Mouse (Mus musculus) kidney, embryonic 15.5 days (tissue): ENCODE results near the gene Necap2. TPM values are rescaled to one million over a fixed set of nuclear protein-coding genes. Genes with fewer than 3 reads are reported as not detected.

Source experiments
- ATAC-seq: fragments of 200-750 bp; cut with Nextera tagmentation; replicated peaks from 2 replicates; pipeline ENCODE4 v1.8.0; 2017; ENCODE audit warnings: moderate TSS enrichment; ENCODE audit not compliant: low FRiP score
- H3K27ac ChIP-seq: fragments of 300-500 bp; sonication (generic); 2 replicates; pipeline ENCODE4 v1.5.1; 2015; ENCODE audit warnings: mild to moderate bottlenecking, inconsistent platforms
- H3K27me3 ChIP-seq: fragments of 300-500 bp; sonication (generic); 2 replicates; pipeline ENCODE4 v1.6.1; 2015; ENCODE audit warnings: inconsistent platforms
- H3K36me3 ChIP-seq: fragments of 300-500 bp; sonication (generic); 2 replicates; pipeline ENCODE4 v1.6.1; 2015; ENCODE audit warnings: inconsistent platforms
- H3K4me1 ChIP-seq: fragments of 300-500 bp; sonication (generic); 2 replicates; pipeline ENCODE4 v1.6.1; 2015; ENCODE audit warnings: inconsistent platforms
- H3K4me2 ChIP-seq: fragments of 300-500 bp; sonication (generic); 2 replicates; pipeline ENCODE4 v1.6.1; 2015; ENCODE audit warnings: moderate library complexity, mild to moderate bottlenecking, inconsistent platforms
- H3K4me3 ChIP-seq: fragments of 300-500 bp; sonication (generic); replicated peaks from 2 replicates; pipeline ENCODE4 v1.5.1; 2015; ENCODE audit warnings: mild to moderate bottlenecking, inconsistent platforms
- H3K9ac ChIP-seq: fragments of 300-500 bp; sonication (generic); 2 replicates; pipeline ENCODE4 v1.6.1; 2015; ENCODE audit warnings: mild to moderate bottlenecking, inconsistent platforms
- H3K9me3 ChIP-seq: fragments of 300-500 bp; sonication (generic); replicated peaks from 2 replicates; pipeline ENCODE4 v1.6.1; 2016; ENCODE audit warnings: inconsistent platforms
- WGBS: fragments of 180-500 bp; shearing (Covaris S2); methylation state at CpG from one replicate; pipeline ENCODE4 v1.1.7; 2015; ENCODE audit warnings: mixed read lengths; 5-methylcytosine and 5-hydroxymethylcytosine counted together
- polyA plus RNA-seq: library from polyadenylated mRNA; unstranded; fragments of >200 nt; fragmentation: Nextera tagmentation; extraction: Ambion mirVana; gene quantifications from 2 replicates; pipeline ENCODE4 v1.2.1, GENCODE M21; 2015

Gene Necap2
- polyA plus RNA-seq, 1 experiment from 2014 or later = 89.4 TPM

GRCm38 (mm10) chr4:141101291-141101690, 23.1 kb upstream of the Necap2 start:
- whole genome bisulfite sequencing = 92% methylated on average over 9 of the region's 9 CpGs
- Histone ChIP-seq H3K27ac (no peak overlapping the region), H3K9me3 (no peaks in the 10 kb centered on the region), H3K27me3 (no peaks in the 10 kb centered on the region), H3K4me1 (peaks cover 9% of the 10 kb centered on the region), H3K36me3 (no peaks in the 10 kb centered on the region), H3K4me3 (no peak overlapping the region), H3K4me2 (no peak overlapping the region), H3K9ac (no peak overlapping the region)
- no peak for ATAC-seq

DNA sequence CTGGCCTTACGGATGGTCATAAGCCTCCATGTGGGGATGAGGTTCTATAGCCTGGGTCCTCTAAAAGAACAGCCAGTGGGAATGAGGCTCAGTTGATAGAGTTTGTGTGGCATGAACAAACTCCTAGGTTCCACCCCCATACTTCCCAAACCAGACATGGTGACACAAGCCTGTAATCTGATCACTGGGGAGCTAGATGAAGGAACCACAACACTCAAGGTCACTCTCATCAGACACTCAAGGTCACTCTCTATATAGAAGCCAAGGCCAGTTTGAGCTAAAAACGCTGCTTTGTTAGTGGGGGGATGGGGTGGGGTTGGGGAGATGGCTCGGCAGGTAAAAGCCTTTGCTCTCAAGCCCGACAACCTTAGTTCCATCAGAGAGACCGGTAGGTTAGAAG, 21.8 kb upstream of the Necap2 start:
- peaks cover 9% of the 10 kb centered on the region for H3K4me1 ChIP-seq
- H3K27ac ChIP-seq = no peak overlapping the region
- H3K9ac ChIP-seq = no peak overlapping the region
- no peaks in the 10 kb centered on the region for H3K27me3 ChIP-seq
- ATAC-seq = no peak
- no peak overlapping the region for H3K4me3 ChIP-seq
- H3K36me3 ChIP-seq = no peaks in the 10 kb centered on the region
- 73% methylated on average over 5 of the region's 5 CpGs for WGBS
- H3K9me3 ChIP-seq = no peaks in the 10 kb centered on the region
- no peak overlapping the region for H3K4me2 ChIP-seq

- no peak overlapping the region for H3K27ac ChIP-seq
- no peak overlapping the region for H3K4me2 ChIP-seq
- H3K4me3 ChIP-seq = no peak overlapping the region
- 87% methylated on average over 4 of the region's 4 CpGs for WGBS
- no peaks in the 10 kb centered on the region for H3K36me3 ChIP-seq
- peaks cover 9% of the 10 kb centered on the region for H3K4me1 ChIP-seq
- no peaks in the 10 kb centered on the region for H3K9me3 ChIP-seq
- ATAC-seq = no peak
- H3K9ac ChIP-seq = no peak overlapping the region
- H3K27me3 ChIP-seq = no peaks in the 10 kb centered on the region
These were observed 20.8 kb upstream of the Necap2 start for GRCm38 (mm10) chr4:141098935-141099334.

DNA sequence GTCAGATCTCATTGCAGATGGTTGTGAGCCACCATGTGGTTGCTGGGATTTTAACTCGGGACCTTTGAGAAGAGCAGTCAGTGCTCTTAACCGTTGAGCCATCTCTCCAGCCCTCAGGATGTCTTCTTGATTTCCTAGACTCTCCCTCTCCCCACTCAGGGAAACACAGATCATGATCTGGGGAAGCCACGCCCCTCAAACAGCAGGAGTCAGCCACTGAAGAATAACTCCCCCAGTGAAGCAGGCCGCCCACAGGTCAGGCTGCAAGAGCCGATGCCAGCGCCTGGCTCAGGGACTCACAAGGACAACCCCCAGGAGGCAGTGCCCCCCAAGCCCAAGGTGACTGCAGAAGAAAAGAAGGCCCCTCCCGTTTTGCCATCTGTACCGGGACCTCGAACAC, 18.6 kb upstream of the Necap2 start:
- Histone ChIP-seq H3K9ac (no peak overlapping the region), H3K4me2 (peak overlapping the region; percentile 37), H3K4me3 (no peak overlapping the region), H3K27me3 (no peaks in the 10 kb centered on the region), H3K4me1 (peaks cover 9% of the 10 kb centered on the region), H3K9me3 (no peaks in the 10 kb centered on the region), H3K36me3 (no peaks in the 10 kb centered on the region), H3K27ac (no peak overlapping the region)
- peak; percentile 43; the same call in 1 of the 2 replicates for ATAC-seq
- WGBS = 17% methylated on average over 9 of the region's 9 CpGs

DNA sequence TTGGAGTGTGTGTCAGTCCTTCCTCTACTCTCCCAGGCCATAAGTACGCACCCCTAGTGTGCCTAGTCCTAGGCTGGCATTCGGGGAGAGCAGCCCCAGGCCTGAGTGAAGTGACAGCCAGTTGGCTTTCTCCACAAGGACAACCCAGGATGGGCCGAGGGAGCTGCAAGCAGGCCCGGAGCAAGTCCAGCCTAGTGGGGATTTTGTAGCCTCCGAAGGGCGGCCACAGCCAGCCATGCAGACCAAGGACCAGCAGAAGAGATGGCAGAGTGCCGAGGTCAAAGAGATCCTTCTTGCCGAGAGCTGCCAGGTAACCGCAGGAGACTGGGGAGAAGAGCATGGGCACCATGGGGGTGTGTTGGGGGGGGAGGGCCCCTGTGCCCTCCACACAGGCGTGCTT, 16.9 kb upstream of the Necap2 start:
- H3K9ac ChIP-seq = no peak overlapping the region
- no peak overlapping the region for H3K4me2 ChIP-seq
- no peaks in the 10 kb centered on the region for H3K27me3 ChIP-seq
- no peak for ATAC-seq
- H3K4me1 ChIP-seq = peaks cover 9% of the 10 kb centered on the region
- no peak overlapping the region for H3K4me3 ChIP-seq
- H3K9me3 ChIP-seq = no peaks in the 10 kb centered on the region
- no peak overlapping the region for H3K27ac ChIP-seq
- no peaks in the 10 kb centered on the region for H3K36me3 ChIP-seq
- WGBS = 79% methylated on average over 10 of the region's 10 CpGs

DNA sequence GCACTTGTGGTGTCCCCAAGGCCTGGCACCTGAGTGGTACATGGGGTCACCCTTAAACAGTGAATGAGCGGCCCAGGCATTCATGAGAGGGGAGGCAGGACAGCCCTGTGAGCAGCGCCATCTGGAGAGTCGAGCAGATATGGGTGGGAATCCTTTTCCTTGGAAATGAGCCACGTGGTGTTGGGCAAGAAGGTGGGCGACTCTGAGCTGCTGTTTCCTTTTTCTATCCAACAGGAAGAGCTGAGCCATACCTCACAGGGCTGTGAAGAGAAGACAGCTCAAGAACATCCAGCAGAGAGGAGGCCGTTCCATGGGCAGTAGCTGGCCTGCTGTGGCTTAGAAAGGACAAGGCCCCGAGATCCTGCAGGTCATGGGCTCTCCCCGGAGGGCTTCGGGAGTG, 10.6 kb upstream of the Necap2 start:
- WGBS = 47% methylated on average over 9 of the region's 9 CpGs
- H3K4me3 ChIP-seq = no peak overlapping the region
- ATAC-seq = no peak
- H3K4me2 ChIP-seq = no peak overlapping the region
- no peak overlapping the region for H3K27ac ChIP-seq
- no peak overlapping the region for H3K9ac ChIP-seq
- no peaks in the 10 kb centered on the region for H3K27me3 ChIP-seq
- H3K9me3 ChIP-seq = no peaks in the 10 kb centered on the region
- no peaks in the 10 kb centered on the region for H3K4me1 ChIP-seq
- no peaks in the 10 kb centered on the region for H3K36me3 ChIP-seq

DNA sequence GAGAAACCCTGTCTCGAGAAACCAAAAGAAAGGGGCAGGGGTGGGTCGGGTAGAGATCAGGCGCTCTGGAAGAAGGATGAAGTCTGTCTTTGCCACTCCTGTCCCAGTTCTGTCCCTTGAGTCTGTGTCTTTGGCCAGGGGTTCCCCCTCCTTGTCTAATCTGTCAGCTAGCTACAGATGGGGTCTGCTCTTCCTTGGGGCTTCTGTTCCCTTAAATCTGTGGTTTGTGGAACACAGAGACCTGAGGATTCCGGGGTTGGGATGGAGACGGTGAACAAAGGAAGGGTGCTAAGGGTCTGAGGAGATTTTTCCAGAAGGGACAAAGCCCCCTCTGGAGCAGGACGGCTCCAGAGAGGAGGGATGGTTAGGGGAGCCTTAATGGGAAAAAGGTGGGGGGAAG, 9.9 kb upstream of the Necap2 start, which contains the start of gene Spata21:
Spata21 (plus strand) TSS at position 301 of the 400 bp plus-strand sequence.
- no peak for ATAC-seq
- H3K4me1 ChIP-seq = no peaks in the 10 kb centered on the region
- H3K27me3 ChIP-seq = no peaks in the 10 kb centered on the region
- no peak within 1 kb of the TSS for H3K4me2 ChIP-seq
- H3K9me3 ChIP-seq = no peaks in the 10 kb centered on the region
- WGBS = 85% methylated on average over 6 of the region's 6 CpGs
- H3K36me3 ChIP-seq = no peaks in the 10 kb centered on the region
- H3K27ac ChIP-seq = no peak within 1 kb of the TSS
- no peak within 1 kb of the TSS for H3K9ac ChIP-seq
- H3K4me3 ChIP-seq = no peak within 1 kb of the TSS

DNA sequence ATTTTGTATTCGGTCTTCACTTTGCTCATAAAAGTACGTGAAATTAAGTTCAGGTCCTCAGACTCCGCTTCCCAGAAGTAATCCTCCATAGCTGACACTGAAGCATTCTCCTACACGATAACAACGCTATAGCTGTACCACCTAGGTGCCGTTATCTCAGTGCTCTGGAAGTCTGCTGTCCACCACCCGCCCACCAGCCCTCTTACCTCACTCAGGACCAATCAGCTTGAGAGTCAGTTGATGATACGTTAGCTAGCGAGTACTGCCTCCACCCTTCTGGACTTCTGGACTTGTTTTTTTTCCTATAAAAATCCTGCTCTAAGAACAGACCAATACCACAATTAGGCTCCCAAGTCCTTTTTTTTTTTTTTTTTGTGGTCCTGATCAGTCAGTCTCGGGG, 8.7 kb upstream of the Necap2 start:
- no peaks in the 10 kb centered on the region for H3K4me1 ChIP-seq
- H3K36me3 ChIP-seq = no peaks in the 10 kb centered on the region
- H3K4me2 ChIP-seq = no peak overlapping the region
- no peak overlapping the region for H3K4me3 ChIP-seq
- H3K27me3 ChIP-seq = no peaks in the 10 kb centered on the region
- H3K9ac ChIP-seq = no peak overlapping the region
- WGBS = 68% methylated on average over 10 of the region's 10 CpGs
- H3K9me3 ChIP-seq = no peaks in the 10 kb centered on the region
- ATAC-seq = no peak
- H3K27ac ChIP-seq = no peak overlapping the region

GRCm38 (mm10) chr4:141078510-141079137, 467 bp upstream of the Necap2 start:
- H3K4me1 ChIP-seq = peaks cover 16% of the 10 kb centered on the region
- H3K9ac ChIP-seq = no peak overlapping the region; the same call in 1 of the 2 replicates
- 75% methylated on average over 18 of the region's 18 CpGs for WGBS
- H3K27ac ChIP-seq = no peak overlapping the region
- no peaks in the 10 kb centered on the region for H3K27me3 ChIP-seq
- H3K4me3 ChIP-seq = peak overlapping the region; percentile 99
- H3K9me3 ChIP-seq = no peaks in the 10 kb centered on the region
- H3K36me3 ChIP-seq = peaks cover 18% of the 10 kb centered on the region
- H3K4me2 ChIP-seq = peak overlapping the region; percentile 84; the same call in 1 of the 2 replicates
- ATAC-seq = 0 out of 2 replicates have a peak, but pooled peaks have one; percentile 19

- Histone ChIP-seq H3K27ac (no peak overlapping the region), H3K27me3 (no peaks in the 10 kb centered on the region), H3K9me3 (no peaks in the 10 kb centered on the region), H3K4me1 (peaks cover 16% of the 10 kb centered on the region), H3K36me3 (peaks cover 35% of the 10 kb centered on the region), H3K9ac (peak overlapping the region; percentile 73), H3K4me3 (peak overlapping the region; percentile 99), H3K4me2 (peak overlapping the region; percentile 84)
- 77% methylated on average over 17 of the region's 17 CpGs for WGBS
- ATAC-seq = no peak
These were observed 1.2 kb downstream of the Necap2 start for GRCm38 (mm10) chr4:141076761-141077506.

DNA sequence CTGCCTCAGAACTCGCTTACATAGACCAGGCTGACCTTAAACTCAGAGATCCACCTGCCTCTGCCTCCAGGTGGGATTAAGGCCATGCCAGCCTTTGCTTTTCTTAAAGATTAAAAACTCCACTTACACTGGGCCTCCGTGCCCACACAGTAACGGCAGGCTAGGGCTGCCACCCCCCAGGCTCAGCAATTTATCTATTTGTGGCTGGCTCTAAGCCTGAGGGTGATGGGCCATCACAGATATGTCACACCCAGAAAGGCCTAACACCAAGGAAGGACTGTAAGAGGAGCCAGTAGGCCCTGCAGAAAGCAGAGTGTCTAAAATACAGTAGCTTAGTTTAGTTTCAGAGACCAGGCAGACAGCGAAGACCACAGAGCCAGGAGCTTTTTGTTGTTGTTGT, 4.0 kb downstream of the Necap2 start:
- peaks cover 63% of the 10 kb centered on the region for H3K36me3 ChIP-seq
- H3K9me3 ChIP-seq = no peaks in the 10 kb centered on the region
- H3K4me1 ChIP-seq = peaks cover 16% of the 10 kb centered on the region
- 90% methylated on average over 4 of the region's 4 CpGs for WGBS
- H3K4me3 ChIP-seq = no peak overlapping the region
- H3K27me3 ChIP-seq = no peaks in the 10 kb centered on the region
- H3K27ac ChIP-seq = no peak overlapping the region
- no peak overlapping the region for H3K9ac ChIP-seq
- ATAC-seq = no peak
- H3K4me2 ChIP-seq = no peak overlapping the region

GRCm38 (mm10) chr4:141073661-141074060, 4.5 kb downstream of the Necap2 start:
- no peak for ATAC-seq
- Histone ChIP-seq H3K4me1 (peaks cover 16% of the 10 kb centered on the region), H3K9me3 (no peaks in the 10 kb centered on the region), H3K9ac (no peak overlapping the region), H3K27ac (no peak overlapping the region), H3K4me2 (no peak overlapping the region), H3K36me3 (peaks cover 68% of the 10 kb centered on the region), H3K4me3 (no peak overlapping the region), H3K27me3 (no peaks in the 10 kb centered on the region)
- 89% methylated on average over 9 of the region's 9 CpGs for WGBS
